Mouse (Mus musculus) heart, embryonic 11.5 days (tissue): ENCODE data around the gene Sesn3. TPM values are rescaled to one million over a fixed set of nuclear protein-coding genes. Genes with fewer than 3 reads are reported as not detected.

Experiments
- ATAC-seq: fragments of 200-750 bp; cut with Nextera tagmentation; replicated peaks from 2 replicates; pipeline ENCODE4 v1.8.0; 2017; ENCODE audit warnings: moderate library complexity; ENCODE audit not compliant: insufficient number of reproducible peaks, low FRiP score, low TSS enrichment
- H3K27ac ChIP-seq: fragments of 300-500 bp; sonication (generic); 2 replicates; pipeline ENCODE4 v1.5.1; 2014; ENCODE audit warnings: mild to moderate bottlenecking, low read depth, low read length
- H3K27me3 ChIP-seq: fragments of 300-500 bp; sonication (generic); 2 replicates; pipeline ENCODE4 v1.6.1; 2014; ENCODE audit warnings: mild to moderate bottlenecking, low read length, mixed read lengths; ENCODE audit not compliant: control insufficient read depth, insufficient read depth
- H3K36me3 ChIP-seq: fragments of 300-500 bp; sonication (generic); 2 replicates; pipeline ENCODE4 v1.6.1; 2014; ENCODE audit warnings: mild to moderate bottlenecking, low read length, moderate library complexity, mixed read lengths; ENCODE audit not compliant: control insufficient read depth, insufficient read depth
- H3K4me1 ChIP-seq: fragments of 300-500 bp; sonication (generic); 2 replicates; pipeline ENCODE4 v1.6.1; 2014; ENCODE audit warnings: low read length; ENCODE audit not compliant: control insufficient read depth, insufficient read depth
- H3K4me2 ChIP-seq: fragments of 300-500 bp; sonication (generic); 2 replicates; pipeline ENCODE4 v1.6.1; 2014; ENCODE audit warnings: mild to moderate bottlenecking, moderate library complexity
- H3K4me3 ChIP-seq: fragments of 300-500 bp; sonication (generic); 2 replicates; pipeline ENCODE4 v1.5.1; 2014; ENCODE audit warnings: low read depth, low read length
- H3K9ac ChIP-seq: fragments of 300-500 bp; sonication (generic); 2 replicates; pipeline ENCODE4 v1.6.1; 2014; ENCODE audit warnings: mild to moderate bottlenecking, low read depth, low read length, moderate library complexity
- H3K9me3 ChIP-seq: fragments of 300-500 bp; sonication (generic); replicated peaks from 2 replicates; pipeline ENCODE4 v1.6.1; 2016; ENCODE audit warnings: low read length; ENCODE audit not compliant: control insufficient read depth
- WGBS: fragments of 180-500 bp; shearing (Covaris S2); extraction: QIAGEN DNeasy Blood & Tissue Kit; methylation state at CpG from one replicate; pipeline ENCODE4 v1.1.7; 2014; ENCODE audit not compliant: insufficient replicate concordance; 5-methylcytosine and 5-hydroxymethylcytosine counted together
- polyA plus RNA-seq: library from polyadenylated mRNA; unstranded; fragments of >200 nt; fragmentation: Nextera tagmentation; extraction: Ambion mirVana; gene quantifications from 2 replicates; pipeline ENCODE4 v1.2.1, GENCODE M21; 2014

Gene Sesn3
- polyA plus RNA-seq, 1 experiment from 2014 or later, result 21.0 TPM

GRCm38 (mm10) chr9:14382256-14382791, 107.5 kb downstream of the Sesn3 start:
- no peak for ATAC-seq
- no peak overlapping the region for H3K4me3 ChIP-seq
- 72% methylated on average over 5 of the region's 5 CpGs for WGBS
- H3K36me3 ChIP-seq, result no peaks in the 10 kb centered on the region
- no peak overlapping the region for H3K27ac ChIP-seq
- H3K9ac ChIP-seq, result no peak overlapping the region
- no peaks in the 10 kb centered on the region for H3K27me3 ChIP-seq
- no peak overlapping the region; the same call in 1 of the 2 replicates for H3K4me2 ChIP-seq
- no peaks in the 10 kb centered on the region for H3K9me3 ChIP-seq
- H3K4me1 ChIP-seq, result peaks cover 16% of the 10 kb centered on the region

Other genes with a start within 250 kb of the Sesn3 start
- 11.5 and 12.9 TPM in 2 replicates for gene Endod1, start 106.4 kb downstream of the Sesn3 start, polyA plus RNA-seq
- gene Kdm4d, start 225.4 kb downstream of the Sesn3 start, polyA plus RNA-seq, result 0.13 TPM in 1 of 2 replicates, not detected in the other
- 147 and 149 TPM in 2 replicates for gene Cwc15, start 225.6 kb downstream of the Sesn3 start, polyA plus RNA-seq